Mouse (Mus musculus): ENCODE results near the gene Nhsl2. TPM values are rescaled to one million over a fixed set of nuclear protein-coding genes. Genes with fewer than 3 reads are reported as not detected.

The Nhsl2 gene
- total RNA-seq, 1 experiment = 1.1 TPM

- DNase-seq (ENCODE audit: low read depth, low spot score) = no peak
- H3K9ac ChIP-seq (ENCODE audit: insufficient read depth, low read depth, low read length, poor library complexity, severe bottlenecking) = no peak overlapping the region
- in situ Hi-C loops (cut with MboI; ENCODE audit: low sequenced_read_pairs in 2 of 2, unreplicated experiment in 2 of 2) = no loop called here
- no peaks in the 10 kb centered on the region for H3K36me3 ChIP-seq (ENCODE audit: control insufficient read depth, insufficient read depth, low read length, poor library complexity, severe bottlenecking)
- TF ChIP-seq CHD2 (IDR thresholded peaks at IDR 0.05; ENCODE audit: low read depth, low read length) (no peak), HCFC1 (IDR thresholded peaks at IDR 0.05; ENCODE audit: borderline replicate concordance, insufficient read depth, low read length) (no peak), ZC3H11A (IDR thresholded peaks at IDR 0.05; ENCODE audit: borderline replicate concordance, low read depth, low read length) (no peak)
- H3K4me3 ChIP-seq (ENCODE audit: insufficient read depth in 1 of 2, low read depth in 1 of 2, low read length in 2 of 2, poor library complexity in 1 of 2, severe bottlenecking in 1 of 2) = no peak overlapping the region
- no peak overlapping the region for H3K27ac ChIP-seq (ENCODE audit: insufficient read depth, low read depth, low read length, poor library complexity, severe bottlenecking)
- no peaks in the 10 kb centered on the region for H3K9me3 ChIP-seq (ENCODE audit: control insufficient read depth, insufficient read depth, low read depth, low read length)
- no peaks in the 10 kb centered on the region for H3K4me1 ChIP-seq (ENCODE audit: control insufficient read depth in 2 of 2, insufficient read depth in 2 of 2, low read length in 2 of 2, poor library complexity in 1 of 2)
Measured at GRCm38 (mm10) chrX:101952436-101952835, 103.3 kb downstream of the Nhsl2 start.

GRCm38 (mm10) chrX:101953256-101953655, 104.1 kb downstream of the Nhsl2 start:
- Histone ChIP-seq H3K9ac (ENCODE audit: insufficient read depth, low read depth, low read length, poor library complexity, severe bottlenecking) (no peak overlapping the region), H3K36me3 (ENCODE audit: control insufficient read depth, insufficient read depth, low read length, poor library complexity, severe bottlenecking) (no peaks in the 10 kb centered on the region), H3K27ac (ENCODE audit: insufficient read depth, low read depth, low read length, poor library complexity, severe bottlenecking) (no peak overlapping the region), H3K4me3 (ENCODE audit: insufficient read depth in 1 of 2, low read depth in 1 of 2, low read length in 2 of 2, poor library complexity in 1 of 2, severe bottlenecking in 1 of 2) (no peak overlapping the region), H3K4me1 (ENCODE audit: control insufficient read depth in 2 of 2, insufficient read depth in 2 of 2, low read length in 2 of 2, poor library complexity in 1 of 2) (no peaks in the 10 kb centered on the region), H3K9me3 (ENCODE audit: control insufficient read depth, insufficient read depth, low read depth, low read length) (no peaks in the 10 kb centered on the region)
- no peak for DNase-seq (ENCODE audit: low read depth, low spot score)
- in situ Hi-C loops (cut with MboI; ENCODE audit: low sequenced_read_pairs in 2 of 2, unreplicated experiment in 2 of 2) = no loop called here
- TF ChIP-seq HCFC1 (IDR thresholded peaks at IDR 0.05; ENCODE audit: borderline replicate concordance, insufficient read depth, low read length) = no peak
- no peak for TF ChIP-seq ZNF384 (IDR thresholded peaks at IDR 0.05; ENCODE audit: low read depth, low read length)
- no peak for TF ChIP-seq MAFK (IDR thresholded peaks at IDR 0.05; ENCODE audit: insufficient read depth, low read depth, low read length)
- no peak for TF ChIP-seq ZC3H11A (IDR thresholded peaks at IDR 0.05; ENCODE audit: borderline replicate concordance, low read depth, low read length)
- no peak for TF ChIP-seq CHD2 (IDR thresholded peaks at IDR 0.05; ENCODE audit: low read depth, low read length)

GRCm38 (mm10) chrX:101953787-101954491, 104.8 kb downstream of the Nhsl2 start:
- TF ChIP-seq MAFK (IDR thresholded peaks at IDR 0.05; ENCODE audit: insufficient read depth, low read depth, low read length) (no peak), ZC3H11A (IDR thresholded peaks at IDR 0.05; ENCODE audit: borderline replicate concordance, low read depth, low read length) (no peak), ZNF384 (IDR thresholded peaks at IDR 0.05; ENCODE audit: low read depth, low read length) (no peak), HCFC1 (IDR thresholded peaks at IDR 0.05; ENCODE audit: borderline replicate concordance, insufficient read depth, low read length) (no peak), CHD2 (IDR thresholded peaks at IDR 0.05; ENCODE audit: low read depth, low read length) (no peak)

GRCm38 (mm10) chrX:101954492-101954851, 105.3 kb downstream of the Nhsl2 start:
- Histone ChIP-seq H3K36me3 (ENCODE audit: control insufficient read depth, insufficient read depth, low read length, poor library complexity, severe bottlenecking) (no peaks in the 10 kb centered on the region), H3K4me3 (ENCODE audit: insufficient read depth in 1 of 2, low read depth in 1 of 2, low read length in 2 of 2, poor library complexity in 1 of 2, severe bottlenecking in 1 of 2) (no peak overlapping the region), H3K9me3 (ENCODE audit: control insufficient read depth, insufficient read depth, low read depth, low read length) (no peaks in the 10 kb centered on the region), H3K4me1 (ENCODE audit: control insufficient read depth in 2 of 2, insufficient read depth in 2 of 2, low read length in 2 of 2, poor library complexity in 1 of 2) (no peaks in the 10 kb centered on the region), H3K9ac (ENCODE audit: insufficient read depth, low read depth, low read length, poor library complexity, severe bottlenecking) (no peak overlapping the region), H3K27ac (ENCODE audit: insufficient read depth, low read depth, low read length, poor library complexity, severe bottlenecking) (no peak overlapping the region)
- TF ChIP-seq MAFK (IDR thresholded peaks at IDR 0.05; ENCODE audit: insufficient read depth, low read depth, low read length) (no peak), ZC3H11A (IDR thresholded peaks at IDR 0.05; ENCODE audit: borderline replicate concordance, low read depth, low read length) (no peak), CHD2 (IDR thresholded peaks at IDR 0.05; ENCODE audit: low read depth, low read length) (no peak), HCFC1 (IDR thresholded peaks at IDR 0.05; ENCODE audit: borderline replicate concordance, insufficient read depth, low read length) (no peak), ZNF384 (IDR thresholded peaks at IDR 0.05; ENCODE audit: low read depth, low read length) (no peak)
- DNase-seq (ENCODE audit: low read depth, low spot score) = no peak
- in situ Hi-C loops (cut with MboI; ENCODE audit: low sequenced_read_pairs in 2 of 2, unreplicated experiment in 2 of 2) = no loop called here

More at GRCm38 (mm10) chrX:101953787-101954491, 104.8 kb downstream of the Nhsl2 start:
- Histone ChIP-seq H3K4me3 (ENCODE audit: insufficient read depth in 1 of 2, low read depth in 1 of 2, low read length in 2 of 2, poor library complexity in 1 of 2, severe bottlenecking in 1 of 2) (peak overlapping the region; percentile 58 to 66), H3K4me1 (ENCODE audit: control insufficient read depth in 2 of 2, insufficient read depth in 2 of 2, low read length in 2 of 2, poor library complexity in 1 of 2) (no peaks in the 10 kb centered on the region), H3K9ac (ENCODE audit: insufficient read depth, low read depth, low read length, poor library complexity, severe bottlenecking) (peak overlapping the region; percentile 68), H3K27ac (ENCODE audit: insufficient read depth, low read depth, low read length, poor library complexity, severe bottlenecking) (no peak overlapping the region), H3K9me3 (ENCODE audit: control insufficient read depth, insufficient read depth, low read depth, low read length) (no peaks in the 10 kb centered on the region), H3K36me3 (ENCODE audit: control insufficient read depth, insufficient read depth, low read length, poor library complexity, severe bottlenecking) (no peaks in the 10 kb centered on the region)
- DNase-seq (ENCODE audit: low read depth, low spot score) = peak; percentile 69
- in situ Hi-C loops (cut with MboI; ENCODE audit: low sequenced_read_pairs in 2 of 2, unreplicated experiment in 2 of 2) = no loop called here
